Mouse (Mus musculus): Measurements from ENCODE around the gene Hcar1.

Gene Hcar1

DNA sequence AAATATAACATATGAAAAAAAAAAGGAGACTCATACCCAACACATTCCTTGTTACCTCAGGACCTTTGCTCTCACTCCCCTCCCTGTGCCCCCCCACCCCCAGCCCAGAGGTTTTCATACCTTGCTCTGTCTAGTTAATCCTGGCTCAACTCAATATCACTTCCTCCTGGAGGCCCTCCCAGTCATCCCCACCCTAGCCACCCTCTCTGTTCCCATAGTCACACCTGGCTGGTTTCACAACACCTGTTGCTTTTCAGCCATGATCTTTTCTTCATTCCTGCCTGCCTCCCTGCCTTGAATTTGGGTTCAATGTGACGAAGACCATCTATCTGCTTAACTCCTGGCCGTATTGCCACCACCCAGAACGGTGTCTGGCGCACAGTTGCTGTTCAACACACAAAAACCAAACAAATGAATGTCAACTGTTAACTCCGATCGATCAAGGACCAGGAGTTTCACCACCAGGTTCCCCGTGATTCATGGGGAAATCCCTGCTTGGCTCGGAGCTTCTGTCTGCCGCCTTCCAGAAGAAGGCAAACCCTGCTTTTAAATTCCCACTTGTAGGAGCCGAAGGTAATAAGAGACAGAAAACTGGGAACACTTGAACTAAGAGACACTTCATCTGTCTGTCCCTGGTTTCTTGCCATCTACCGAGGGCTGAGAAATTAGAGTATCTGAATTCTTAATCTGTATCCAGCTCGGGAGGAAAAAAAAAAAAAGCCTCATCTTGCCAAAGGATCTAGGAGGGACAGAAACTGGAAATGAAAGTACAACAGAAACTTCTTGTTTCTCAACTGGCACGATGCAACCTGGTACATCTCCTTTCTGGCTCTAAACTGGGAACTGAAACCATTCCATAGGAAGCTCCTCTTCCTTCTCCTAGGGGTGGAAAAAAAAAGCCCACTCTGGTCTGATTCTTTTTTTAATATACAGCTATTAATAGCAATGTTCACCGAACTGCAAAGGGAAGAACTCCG, 17.2 kb downstream of the Hcar1 start:
- DNase-seq, result no peak

DNA sequence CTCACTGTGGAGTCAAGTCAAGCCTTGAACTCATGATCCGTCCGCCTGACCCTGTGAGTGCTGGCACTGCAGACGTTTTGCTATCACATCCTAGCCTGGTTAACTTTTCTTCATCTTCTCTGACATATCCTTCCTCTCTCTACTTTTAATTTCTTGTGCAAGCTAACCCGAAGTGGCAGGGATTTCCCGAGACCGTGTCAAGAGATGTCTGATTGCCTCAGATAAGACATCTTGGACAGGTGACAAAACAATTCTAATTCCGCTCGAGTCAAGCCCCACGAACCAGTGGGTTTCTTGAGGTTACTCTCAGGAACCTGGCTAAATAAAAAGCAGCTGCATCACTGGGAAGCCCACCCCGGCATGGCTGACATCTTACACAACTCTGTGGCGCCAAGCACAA, 21.0 kb downstream of the Hcar1 start:
- DNase-seq, result no peak

DNA sequence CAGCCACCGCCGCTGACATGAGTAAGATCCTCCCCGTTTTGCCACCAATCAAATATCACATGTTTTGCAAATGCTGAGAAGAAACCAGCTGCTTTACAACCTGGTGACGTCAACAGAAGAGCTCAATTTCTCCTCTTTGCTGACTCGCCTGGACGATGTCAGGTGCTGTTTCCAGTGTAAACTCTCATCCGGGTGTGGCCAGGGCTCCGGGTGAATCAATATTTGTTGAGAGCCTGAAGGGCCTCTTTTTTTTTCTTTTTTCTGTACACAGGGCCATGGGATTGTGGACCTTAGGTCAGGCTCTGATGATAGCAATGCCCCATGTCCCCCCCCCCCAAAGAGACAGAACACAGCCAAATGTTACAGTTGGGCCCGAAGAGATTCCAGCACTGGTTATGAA, 25.3 kb downstream of the Hcar1 start:
- DNase-seq, result no peak

DNA sequence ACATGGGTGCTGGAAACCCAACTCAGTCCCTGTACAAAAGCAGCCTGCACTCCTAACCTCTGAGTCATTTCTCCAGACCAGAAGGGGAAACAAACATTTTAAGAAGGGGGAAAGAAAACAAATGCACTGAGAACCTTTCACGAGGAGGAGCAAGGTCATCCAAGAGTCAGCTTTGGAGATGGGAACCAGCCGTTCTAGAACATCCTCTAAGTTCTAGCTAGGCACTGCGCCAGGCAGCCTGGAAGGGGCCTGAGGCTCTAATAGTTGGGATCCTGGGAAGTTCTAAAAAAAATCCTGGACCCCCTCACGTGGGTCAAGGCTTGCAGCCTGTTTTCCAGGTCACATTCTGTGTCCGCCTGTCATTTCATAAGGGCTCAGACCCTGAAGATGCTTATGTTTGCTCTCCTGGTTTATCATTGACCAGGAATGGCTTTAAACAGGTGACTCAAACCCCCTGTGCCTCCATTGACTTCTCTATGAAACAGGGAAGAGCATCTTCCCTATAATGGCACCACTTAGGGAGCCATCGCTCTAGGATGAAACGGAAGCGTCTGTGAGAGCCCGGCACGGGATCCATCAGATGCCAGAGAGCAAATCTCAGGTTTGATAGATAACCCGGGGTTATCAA, 25.8 kb downstream of the Hcar1 start:
- no peak for DNase-seq

DNA sequence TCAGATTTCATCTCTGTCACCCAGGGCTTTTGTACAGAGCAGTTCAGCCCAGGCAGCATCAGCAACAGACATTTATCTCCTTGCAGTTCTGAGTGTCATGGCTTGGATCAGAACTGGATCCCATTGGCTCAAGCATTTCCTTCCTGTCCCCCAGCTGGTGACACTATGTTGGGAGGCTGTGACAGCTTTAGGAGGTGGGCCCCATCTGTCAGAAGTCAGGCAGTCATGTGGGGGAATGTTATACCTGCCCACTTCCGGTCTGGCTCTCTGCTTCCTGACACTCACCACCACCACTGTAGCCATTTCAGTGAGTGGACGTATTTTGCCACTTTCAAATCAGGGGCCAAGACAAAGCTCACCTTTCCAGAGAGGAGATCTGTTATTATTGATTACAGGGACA, 28.4 kb downstream of the Hcar1 start:
- no peak for DNase-seq

DNA sequence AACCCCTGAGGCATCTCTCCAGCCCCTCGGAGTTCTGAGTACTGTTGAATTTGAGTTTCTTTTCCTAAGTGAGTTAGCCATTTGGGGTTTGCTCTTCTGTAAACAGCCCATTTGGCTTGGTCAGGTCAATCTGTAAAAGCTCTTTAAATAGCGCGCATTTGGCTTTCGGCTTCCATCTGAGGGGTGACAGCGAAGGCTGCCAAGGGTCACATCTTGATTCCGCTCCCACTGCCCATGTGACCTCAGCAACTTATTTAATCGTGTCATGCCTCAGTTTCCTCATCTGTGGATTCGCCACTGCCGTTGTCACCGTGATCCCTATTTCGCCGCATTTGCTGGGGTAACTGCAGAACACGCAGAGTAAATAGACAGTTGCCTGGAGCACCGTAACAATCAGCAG, 35.5 kb downstream of the Hcar1 start:
- no peak for DNase-seq

DNA sequence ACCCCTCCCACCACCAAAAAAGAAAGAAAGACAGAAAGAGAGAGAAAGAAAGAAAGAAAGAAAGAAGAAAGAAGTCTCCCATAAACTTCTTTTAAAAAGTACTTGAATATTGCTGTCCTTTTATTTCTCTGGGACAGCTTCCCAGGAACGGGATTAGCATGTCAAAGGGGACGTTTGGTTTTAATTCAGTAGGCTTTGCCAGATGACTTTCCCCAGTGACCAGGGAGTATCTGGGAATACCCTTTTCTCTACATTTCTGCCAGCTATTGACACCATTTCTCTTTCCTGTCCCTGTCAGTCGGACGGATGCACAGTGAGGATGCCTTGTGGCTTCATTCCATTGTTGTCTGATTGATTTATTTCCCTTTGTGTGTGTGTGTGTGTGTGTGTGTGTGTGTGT, 36.0 kb downstream of the Hcar1 start:
- DNase-seq, result no peak

DNA sequence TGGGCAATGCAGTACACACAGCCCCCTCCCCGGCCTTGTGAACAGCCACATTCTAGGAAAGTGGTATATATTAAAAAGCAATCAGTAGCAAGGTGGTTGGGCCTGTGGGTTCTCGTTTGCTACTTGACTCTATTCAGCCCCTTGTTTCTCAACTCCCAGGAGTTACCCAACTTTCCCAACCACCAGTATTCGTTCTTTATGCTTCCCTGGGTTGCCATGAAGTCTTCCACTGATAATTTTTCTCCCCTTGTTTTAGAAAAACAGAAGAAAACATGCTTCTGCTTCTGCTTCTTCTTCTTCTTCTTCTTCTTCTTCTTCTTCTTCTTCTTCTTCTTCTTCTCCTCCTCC, 36.9 kb downstream of the Hcar1 start:
- DNase-seq, result no peak

DNA sequence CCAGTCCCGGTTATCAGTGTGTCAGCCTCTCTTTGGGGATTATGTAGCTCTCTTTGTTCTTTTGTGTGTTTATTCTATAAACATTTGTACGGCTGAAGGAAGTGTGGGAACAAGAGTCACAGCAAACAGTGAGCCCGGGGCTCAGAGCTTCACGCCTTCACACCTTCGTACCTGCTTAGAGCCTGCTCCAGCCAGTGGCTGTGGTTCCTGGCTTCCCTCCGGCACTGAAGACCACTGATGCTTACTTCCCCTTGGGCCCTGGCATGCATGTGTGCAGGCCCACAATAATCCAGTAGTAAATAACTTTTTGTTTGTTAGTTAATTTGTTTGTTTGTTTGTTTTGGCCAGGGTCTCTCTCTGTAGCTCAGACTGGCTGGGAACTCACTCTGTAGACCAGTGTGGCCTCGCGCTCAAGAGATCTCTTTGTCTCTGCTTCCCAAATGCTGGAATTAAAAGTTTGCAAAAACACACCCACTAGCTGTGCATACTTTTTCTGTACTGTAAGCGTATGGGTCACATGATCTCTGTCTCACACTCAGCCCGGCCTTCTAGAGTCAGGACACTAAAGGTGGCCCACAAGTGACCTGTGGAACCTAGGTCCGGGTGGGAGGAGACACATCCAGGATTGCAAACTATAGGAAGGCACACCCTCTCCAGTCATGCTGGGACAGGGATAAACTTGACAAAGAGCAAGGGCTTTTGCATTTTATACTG, 37.4 kb downstream of the Hcar1 start:
- DNase-seq, result no peak

DNA sequence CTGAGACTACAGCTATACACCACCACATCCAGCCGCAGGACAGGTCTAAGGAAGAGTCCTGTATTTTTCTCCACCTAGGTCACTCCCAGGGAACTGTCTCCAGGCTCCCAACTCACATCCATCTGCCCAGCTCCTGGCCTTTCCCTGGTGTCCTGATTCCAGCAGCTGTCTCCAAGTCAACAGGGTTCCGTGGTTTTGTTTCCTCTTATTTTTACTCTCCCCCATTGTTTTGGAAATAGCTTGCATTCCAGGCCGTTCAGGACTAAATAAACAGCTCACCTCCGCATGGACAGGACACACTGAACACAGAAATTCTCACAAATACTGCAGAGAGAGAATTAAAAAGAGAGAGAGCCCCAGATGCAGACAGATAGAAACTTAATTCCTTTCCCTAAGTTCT, 42.4 kb downstream of the Hcar1 start:
- no peak for DNase-seq

DNA sequence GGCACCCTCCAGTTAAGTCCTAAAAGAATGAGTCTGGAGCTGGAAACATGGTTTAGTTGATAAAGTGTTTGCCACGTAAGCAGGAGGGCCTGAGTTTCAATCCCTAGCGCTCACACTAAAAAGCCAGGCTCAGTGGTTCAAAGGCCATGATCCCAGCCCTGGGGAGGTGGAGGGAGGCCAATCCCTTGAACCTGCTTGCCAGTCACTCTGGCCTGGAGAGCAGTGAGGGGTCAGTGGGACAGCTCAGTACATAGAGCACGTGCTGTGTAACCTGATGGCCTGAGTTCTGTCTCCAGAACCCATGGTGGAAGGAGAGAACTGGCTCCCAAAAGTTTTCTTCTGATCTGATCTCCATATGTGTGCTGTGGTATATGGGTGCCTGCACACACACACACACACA, 45.0 kb downstream of the Hcar1 start:
- DNase-seq, result no peak

DNA sequence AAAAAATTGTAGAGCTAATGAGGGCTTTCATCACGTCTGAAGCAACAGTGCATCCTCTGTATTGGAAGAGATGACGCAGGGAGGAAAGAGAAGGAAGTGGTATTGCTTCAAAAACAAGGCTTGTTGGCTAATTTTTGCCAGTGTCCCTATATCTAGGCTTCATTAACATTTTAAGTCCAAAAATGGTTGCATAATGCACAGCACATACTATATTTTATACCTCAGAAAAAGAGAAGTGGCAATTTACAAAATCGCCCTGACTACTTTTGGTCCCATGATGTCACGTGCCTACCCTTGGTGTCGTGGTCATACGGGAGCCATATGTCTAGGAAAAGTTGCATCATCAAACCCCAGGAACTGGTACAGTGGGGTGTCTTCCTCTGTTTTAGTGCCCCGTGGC, 47.5 kb downstream of the Hcar1 start:
- DNase-seq, result no peak

DNA sequence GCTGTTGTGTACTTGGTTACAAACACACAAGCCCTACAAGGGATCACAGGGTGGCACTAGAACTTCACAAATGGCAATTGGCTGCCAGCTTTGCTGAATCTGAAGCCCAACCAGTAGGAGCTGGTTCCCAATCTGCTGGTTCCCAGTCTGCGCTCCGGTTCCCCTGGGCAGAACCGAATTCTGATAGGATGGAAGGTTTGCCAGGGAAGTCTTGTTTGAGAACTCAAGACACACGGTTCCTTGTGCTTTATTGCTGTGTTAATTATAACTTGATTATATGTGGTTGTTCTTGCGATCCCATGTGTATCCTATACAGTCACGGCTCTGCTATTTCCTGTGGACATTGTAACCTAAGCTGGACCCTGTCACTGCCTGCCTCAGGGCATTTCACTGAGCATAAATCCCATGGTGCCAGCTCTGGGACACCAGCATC, 52.1 kb downstream of the Hcar1 start:
- DNase-seq, result no peak
